Mouse (Mus musculus) kidney, embryonic 16.5 days (tissue): ENCODE data around the gene Erc2. TPM values are rescaled to one million over a fixed set of nuclear protein-coding genes. Genes with fewer than 3 reads are reported as not detected.

ENCODE experiments used
- ATAC-seq: fragments of 200-750 bp; cut with Nextera tagmentation; 2 replicates; pipeline ENCODE4 v1.8.0; 2017; ENCODE audit warnings: moderate TSS enrichment; ENCODE audit not compliant: low FRiP score, low TSS enrichment
- H3K27ac ChIP-seq: fragments of 300-500 bp; sonication (generic); 2 replicates; pipeline ENCODE4 v1.5.1; 2014; ENCODE audit warnings: low read length
- H3K27me3 ChIP-seq: fragments of 300-500 bp; sonication (generic); 2 replicates; pipeline ENCODE4 v1.6.1; 2014; ENCODE audit warnings: low read length, control low read depth, mixed read lengths; ENCODE audit not compliant: insufficient read depth
- H3K36me3 ChIP-seq: fragments of 300-500 bp; sonication (generic); 2 replicates; pipeline ENCODE4 v1.6.1; 2014; ENCODE audit warnings: low read length, control low read depth, mixed read lengths; ENCODE audit not compliant: insufficient read depth
- H3K4me1 ChIP-seq: fragments of 300-500 bp; sonication (generic); 2 replicates; pipeline ENCODE4 v1.6.1; 2014; ENCODE audit warnings: low read length, control low read depth, mixed read lengths; ENCODE audit not compliant: insufficient read depth
- H3K4me2 ChIP-seq: fragments of 300-500 bp; sonication (generic); replicated peaks from 2 replicates; pipeline ENCODE4 v1.6.1; 2014; ENCODE audit warnings: low read depth, low read length
- H3K4me3 ChIP-seq: fragments of 300-500 bp; sonication (generic); 2 replicates; pipeline ENCODE4 v1.5.1; 2014; ENCODE audit warnings: mild to moderate bottlenecking, low read length
- H3K9ac ChIP-seq: fragments of 300-500 bp; sonication (generic); replicated peaks from 2 replicates; pipeline ENCODE4 v1.6.1; 2014; ENCODE audit warnings: low read length
- H3K9me3 ChIP-seq: fragments of 300-500 bp; sonication (generic); 2 replicates; pipeline ENCODE4 v1.6.1; 2016; ENCODE audit warnings: low read length, control low read depth
- WGBS: fragments of 180-500 bp; shearing (Covaris S2); extraction: QIAGEN DNeasy Blood & Tissue Kit; methylation state at CpG from one replicate; pipeline ENCODE4 v1.1.7; 2014; 5-methylcytosine and 5-hydroxymethylcytosine counted together
- polyA plus RNA-seq: library from polyadenylated mRNA; unstranded; fragments of >200 nt; fragmentation: Nextera tagmentation; extraction: Ambion mirVana; gene quantifications from 2 replicates; pipeline ENCODE4 v1.2.1, GENCODE M21; 2015

Erc2 gene
- polyA plus RNA-seq, 1 experiment from 2014 or later = 4.9 TPM

DNA sequence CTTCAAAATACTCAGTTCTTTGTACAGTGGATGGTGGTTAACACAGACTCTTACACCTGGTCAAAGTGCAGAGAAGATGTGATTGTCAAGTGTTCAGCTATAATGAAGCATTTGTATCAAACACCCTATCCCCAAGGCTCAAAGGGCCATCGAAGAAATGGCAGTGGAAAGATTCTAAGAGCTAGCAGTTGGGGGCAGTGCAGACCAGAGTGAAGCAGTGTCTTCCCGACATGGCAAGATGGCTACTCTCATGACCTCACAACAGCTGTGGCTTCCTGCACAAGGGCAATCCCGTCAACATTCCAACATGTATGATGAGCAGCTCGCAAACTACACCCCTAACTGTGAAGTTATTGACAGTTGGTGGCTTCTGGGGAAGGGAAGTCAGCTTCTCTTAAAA lies 471.0 kb downstream of the Erc2 start:
- no peak for ATAC-seq
- Histone ChIP-seq H3K36me3 (no peaks in the 10 kb centered on the region), H3K4me3 (no peak overlapping the region), H3K9ac (no peak overlapping the region), H3K27me3 (no peaks in the 10 kb centered on the region; the same call in 1 of the 2 replicates), H3K27ac (no peak overlapping the region), H3K4me1 (no peaks in the 10 kb centered on the region), H3K4me2 (no peak overlapping the region), H3K9me3 (no peaks in the 10 kb centered on the region)
- 70% methylated on average over 4 of the region's 4 CpGs for WGBS

GRCm38 (mm10) chr14:28093913-28094312 lies 471.7 kb downstream of the Erc2 start:
- Histone ChIP-seq H3K27me3 (no peaks in the 10 kb centered on the region; the same call in 1 of the 2 replicates), H3K36me3 (no peaks in the 10 kb centered on the region), H3K4me2 (no peak overlapping the region), H3K4me3 (no peak overlapping the region), H3K4me1 (no peaks in the 10 kb centered on the region), H3K27ac (no peak overlapping the region), H3K9me3 (no peaks in the 10 kb centered on the region), H3K9ac (no peak overlapping the region)
- 91% methylated on average over 1 of the region's 1 CpGs for WGBS
- no peak for ATAC-seq

DNA sequence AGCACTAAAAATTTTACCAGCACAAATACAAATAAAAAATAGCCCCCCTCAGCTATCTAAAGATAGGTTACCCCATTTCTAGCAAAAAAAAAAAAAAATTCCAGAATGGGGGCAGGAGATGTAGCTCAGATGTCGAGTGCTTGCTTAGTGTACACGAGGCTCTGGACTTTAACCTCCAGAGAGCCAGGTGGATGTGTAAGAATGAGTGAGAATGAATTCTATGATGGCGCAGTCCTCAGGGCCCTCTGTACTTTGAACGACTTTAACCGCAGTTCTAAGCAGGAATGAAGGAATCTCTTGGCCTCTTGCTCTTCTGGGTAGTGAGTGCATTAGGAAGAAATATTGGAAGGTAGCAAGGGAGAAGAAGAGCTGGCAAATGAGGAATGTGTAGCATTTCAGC lies 476.9 kb downstream of the Erc2 start:
- no peaks in the 10 kb centered on the region for H3K9me3 ChIP-seq
- no peak overlapping the region for H3K9ac ChIP-seq
- no peaks in the 10 kb centered on the region for H3K4me1 ChIP-seq
- no peak for ATAC-seq
- no peaks in the 10 kb centered on the region for H3K36me3 ChIP-seq
- no peak overlapping the region for H3K4me3 ChIP-seq
- H3K4me2 ChIP-seq = no peak overlapping the region
- H3K27ac ChIP-seq = no peak overlapping the region
- WGBS = 68% methylated on average over 5 of the region's 5 CpGs
- H3K27me3 ChIP-seq = no peaks in the 10 kb centered on the region

GRCm38 (mm10) chr14:28113121-28113520 lies 490.9 kb downstream of the Erc2 start:
- WGBS = 85% methylated on average over 2 of the region's 2 CpGs
- H3K4me1 ChIP-seq = no peaks in the 10 kb centered on the region
- H3K9ac ChIP-seq = no peak overlapping the region
- no peak overlapping the region for H3K4me3 ChIP-seq
- no peak overlapping the region for H3K27ac ChIP-seq
- H3K36me3 ChIP-seq = no peaks in the 10 kb centered on the region
- ATAC-seq = no peak
- no peaks in the 10 kb centered on the region for H3K9me3 ChIP-seq
- no peaks in the 10 kb centered on the region for H3K27me3 ChIP-seq
- H3K4me2 ChIP-seq = no peak overlapping the region

- Histone ChIP-seq H3K9ac (no peak overlapping the region), H3K36me3 (no peaks in the 10 kb centered on the region), H3K4me1 (no peaks in the 10 kb centered on the region), H3K4me3 (no peak overlapping the region), H3K27ac (no peak overlapping the region), H3K4me2 (no peak overlapping the region), H3K27me3 (no peaks in the 10 kb centered on the region), H3K9me3 (no peaks in the 10 kb centered on the region)
- WGBS = 49% methylated on average over 5 of the region's 5 CpGs
- ATAC-seq = no peak
These were observed 498.6 kb downstream of the Erc2 start for GRCm38 (mm10) chr14:28120851-28121250.

GRCm38 (mm10) chr14:28126842-28127241 lies 504.6 kb downstream of the Erc2 start:
- Histone ChIP-seq H3K36me3 (no peaks in the 10 kb centered on the region), H3K4me3 (no peak overlapping the region), H3K4me1 (no peaks in the 10 kb centered on the region), H3K4me2 (no peak overlapping the region), H3K9ac (no peak overlapping the region), H3K27ac (no peak overlapping the region), H3K27me3 (no peaks in the 10 kb centered on the region), H3K9me3 (no peaks in the 10 kb centered on the region)
- WGBS = 88% methylated on average over 8 of the region's 8 CpGs
- ATAC-seq = no peak

- Histone ChIP-seq H3K9me3 (no peaks in the 10 kb centered on the region), H3K27me3 (no peaks in the 10 kb centered on the region), H3K4me3 (no peak overlapping the region), H3K9ac (no peak overlapping the region), H3K4me1 (no peaks in the 10 kb centered on the region), H3K36me3 (no peaks in the 10 kb centered on the region), H3K27ac (no peak overlapping the region), H3K4me2 (no peak overlapping the region)
- ATAC-seq = no peak
- WGBS = 91% methylated on average over 3 of the region's 3 CpGs
These were observed 506.8 kb downstream of the Erc2 start for GRCm38 (mm10) chr14:28128999-28129398.

DNA sequence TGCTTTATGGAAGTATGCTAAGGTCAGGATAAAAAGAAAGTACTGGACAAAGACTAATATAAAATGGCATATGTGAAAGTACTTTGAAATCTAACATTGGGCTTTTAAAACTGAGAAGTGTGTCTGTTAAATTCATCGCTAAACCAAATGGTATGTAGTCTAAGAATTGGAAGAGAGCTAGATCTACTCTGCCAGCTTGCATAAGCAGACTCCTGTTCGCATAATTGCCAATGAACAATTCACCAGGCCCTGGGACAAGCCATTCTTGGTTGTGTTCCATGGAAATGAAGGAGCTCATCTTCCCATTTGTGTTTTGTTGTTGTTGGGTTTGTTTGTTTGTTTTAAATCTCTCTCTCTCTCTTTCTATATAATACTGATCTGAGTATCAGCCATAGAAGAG lies 521.8 kb downstream of the Erc2 start:
- Histone ChIP-seq H3K27me3 (no peaks in the 10 kb centered on the region), H3K4me1 (no peaks in the 10 kb centered on the region), H3K9ac (no peak overlapping the region), H3K4me2 (no peak overlapping the region), H3K27ac (no peak overlapping the region), H3K9me3 (no peaks in the 10 kb centered on the region), H3K36me3 (no peaks in the 10 kb centered on the region), H3K4me3 (no peak overlapping the region)
- WGBS = 92% methylated on average over 2 of the region's 2 CpGs
- no peak for ATAC-seq

- no peaks in the 10 kb centered on the region for H3K36me3 ChIP-seq
- H3K9me3 ChIP-seq = no peaks in the 10 kb centered on the region
- no peak overlapping the region for H3K9ac ChIP-seq
- H3K27ac ChIP-seq = no peak overlapping the region
- H3K4me3 ChIP-seq = no peak overlapping the region
- H3K4me2 ChIP-seq = no peak overlapping the region
- no peak for ATAC-seq
- WGBS = 42% methylated on average over 5 of the region's 5 CpGs
- H3K4me1 ChIP-seq = no peaks in the 10 kb centered on the region
- no peaks in the 10 kb centered on the region for H3K27me3 ChIP-seq
These were observed 525.0 kb downstream of the Erc2 start for GRCm38 (mm10) chr14:28147201-28147600.

DNA sequence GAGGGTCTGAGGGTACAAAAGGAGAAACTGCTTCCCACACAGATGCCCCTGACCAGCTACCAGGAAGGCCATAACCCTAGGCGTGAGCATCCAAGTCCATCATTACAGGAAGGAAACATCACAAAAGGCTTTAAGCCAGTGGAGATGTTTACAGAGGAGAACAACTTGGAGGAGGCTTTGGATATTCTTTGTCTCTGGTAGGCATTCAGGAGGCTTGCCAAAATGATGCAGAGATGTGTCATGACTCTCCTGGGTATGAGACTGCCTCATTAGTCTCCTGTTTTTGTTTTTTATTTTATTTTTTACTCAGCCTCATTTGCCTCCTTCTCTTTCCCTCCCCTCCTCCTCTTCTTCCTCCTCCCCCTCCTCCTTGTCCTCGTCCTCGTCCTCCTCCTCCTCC lies 528.7 kb downstream of the Erc2 start:
- Histone ChIP-seq H3K36me3 (no peaks in the 10 kb centered on the region), H3K9me3 (no peaks in the 10 kb centered on the region), H3K27me3 (no peaks in the 10 kb centered on the region), H3K4me2 (no peak overlapping the region), H3K4me3 (no peak overlapping the region), H3K9ac (no peak overlapping the region), H3K4me1 (no peaks in the 10 kb centered on the region), H3K27ac (no peak overlapping the region)
- 85% methylated on average over 3 of the region's 3 CpGs for WGBS
- ATAC-seq = no peak

- H3K27ac ChIP-seq = no peak overlapping the region
These were observed 533.5 kb downstream of the Erc2 start for GRCm38 (mm10) chr14:28155706-28156105.

More at GRCm38 (mm10) chr14:28155706-28156105, 533.5 kb downstream of the Erc2 start:
- Histone ChIP-seq H3K27me3 (no peaks in the 10 kb centered on the region), H3K4me1 (no peaks in the 10 kb centered on the region), H3K36me3 (no peaks in the 10 kb centered on the region), H3K9ac (no peak overlapping the region), H3K4me3 (no peak overlapping the region), H3K4me2 (no peak overlapping the region), H3K9me3 (no peaks in the 10 kb centered on the region)
- WGBS = 83% methylated on average over 4 of the region's 4 CpGs
- ATAC-seq = no peak
